Mouse (Mus musculus) hindlimb bud, embryonic 11.5 days (tissue): Measurements from ENCODE around the gene Abce1.

Experiments used
- DNase-seq: peaks from one replicate; pipeline ENCODE4 v3.0.0-alpha.2; 2012; ENCODE audit warnings: low read depth, low spot score; ENCODE audit errors: extremely low spot score

The Abce1 gene

GRCm38 (mm10) chr8:79641119-79641518 is 70.4 kb downstream of the Abce1 start:
- DNase-seq, result no peak

DNA sequence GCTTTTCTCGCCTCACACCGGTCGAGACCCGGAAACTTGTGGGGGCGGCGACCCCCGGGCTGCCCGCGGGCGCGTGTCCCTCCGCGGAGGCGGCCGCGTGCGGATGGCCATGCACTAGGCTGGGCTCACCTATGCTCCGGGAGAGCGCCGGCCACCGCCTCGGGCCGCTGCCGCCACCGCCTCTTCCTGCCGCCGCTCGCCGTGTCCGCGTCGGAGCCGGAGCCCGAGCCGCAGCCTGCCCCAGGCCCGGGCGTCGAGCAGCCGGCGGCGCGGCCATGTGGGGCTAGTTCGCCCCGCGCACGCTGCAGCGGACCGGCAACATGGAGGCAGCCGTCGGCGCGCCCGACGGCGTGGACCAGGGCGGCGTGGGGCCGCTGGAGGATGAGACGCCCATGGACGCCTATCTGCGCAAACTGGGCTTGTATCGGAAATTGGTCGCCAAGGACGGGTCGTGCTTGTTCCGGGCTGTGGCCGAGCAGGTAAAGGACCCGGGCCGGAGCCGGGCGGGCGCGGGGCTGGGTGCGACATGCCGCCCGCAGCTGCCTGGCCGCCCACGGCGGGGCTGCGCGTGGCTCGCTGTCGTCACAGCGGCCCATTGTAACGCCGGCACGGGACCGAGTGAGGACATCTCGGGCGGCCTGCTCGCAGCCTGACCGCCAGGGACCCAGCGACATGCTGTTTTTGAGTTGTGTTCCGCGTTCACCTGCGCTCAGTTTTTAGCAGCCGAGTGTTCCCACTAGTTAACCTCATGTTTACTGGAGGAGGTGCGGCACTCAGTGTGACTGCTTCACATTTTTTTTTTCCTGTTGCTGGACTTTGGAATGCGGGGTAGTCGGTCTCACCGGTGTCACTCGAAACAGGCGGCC is 71.7 kb downstream of the Abce1 start, which contains the start of gene Otud4:
Gene Otud4, plus strand, starts transcription at position 33 of the 866 bp plus-strand sequence.
- DNase-seq, result no peak

DNA sequence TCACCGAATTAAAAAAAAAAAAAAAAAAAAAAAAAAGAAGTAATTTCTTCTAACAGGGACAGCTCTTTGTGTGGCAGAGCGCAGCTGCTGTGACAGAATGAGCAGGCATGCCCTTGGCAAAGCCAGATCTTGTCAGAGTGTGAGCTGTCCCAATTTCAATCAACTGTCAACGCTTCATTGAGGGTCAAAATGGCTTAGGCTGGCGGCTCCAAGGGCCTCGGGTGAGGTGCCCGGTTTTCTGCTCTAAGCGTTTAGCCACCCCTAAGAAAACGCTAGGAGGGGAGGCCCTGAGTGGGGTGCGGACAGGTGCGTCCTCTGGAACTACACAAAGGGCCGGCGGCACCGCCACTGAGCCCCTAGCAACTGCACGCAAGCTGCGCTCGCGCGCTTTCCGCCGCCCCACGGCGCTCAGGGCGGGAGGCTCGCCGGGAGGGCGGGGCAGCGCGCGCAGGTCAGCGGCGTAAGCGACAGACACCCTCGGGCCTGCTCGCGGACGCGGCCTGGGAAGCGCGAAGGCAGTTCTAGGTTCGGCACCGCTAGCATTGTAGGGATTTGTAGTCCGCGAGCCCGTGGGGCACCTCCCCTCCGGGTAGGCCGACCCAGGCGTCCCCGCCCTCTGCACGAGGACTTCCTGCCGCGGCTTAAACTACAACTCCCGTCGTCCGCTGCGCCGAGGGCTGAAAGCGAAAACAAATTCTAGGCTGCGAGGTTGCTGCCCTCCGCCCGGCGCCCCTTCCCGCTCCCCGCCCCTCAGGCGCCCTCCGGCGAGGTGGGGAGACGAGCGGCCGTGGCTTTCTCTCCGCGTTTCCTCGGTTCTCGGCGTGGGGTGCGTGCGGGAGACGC is 72.6 kb downstream of the Abce1 start:
- peak; percentile 89 for DNase-seq

- DNase-seq, result no peak
These were observed 73.4 kb downstream of the Abce1 start for GRCm38 (mm10) chr8:79638001-79638706.

GRCm38 (mm10) chr8:79637237-79637636 is 74.3 kb downstream of the Abce1 start:
- no peak for DNase-seq

GRCm38 (mm10) chr8:79636151-79636550 is 75.4 kb downstream of the Abce1 start:
- DNase-seq, result no peak

DNA sequence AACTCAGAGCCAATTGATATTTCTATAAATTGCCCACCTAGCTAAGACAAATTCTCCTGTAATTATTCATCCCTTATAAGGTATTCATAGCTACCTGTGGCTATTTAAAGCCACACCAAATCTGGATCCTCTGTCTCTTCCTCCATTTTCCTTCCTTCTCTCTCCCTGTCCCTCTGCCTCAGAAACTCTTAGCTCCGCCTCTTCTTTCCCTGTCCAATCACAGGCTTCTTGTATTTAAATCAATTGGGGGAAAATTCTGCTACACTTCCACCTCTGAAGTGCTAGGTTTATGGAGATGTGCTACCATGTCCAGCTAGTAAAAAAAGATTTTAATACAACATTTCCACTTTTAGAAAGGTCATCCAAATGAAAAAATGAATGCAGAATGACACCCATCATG is 76.0 kb downstream of the Abce1 start:
- no peak for DNase-seq
